Mouse (Mus musculus): ENCODE measurements at regions not wholly inside any gene's neighbourhood (a gene's known extent, or its start where the extent isn't known, plus 50 kb on each side); places are given as distances from the start of the nearest gene placed in this dataset.

GRCm38 (mm10) chr7:138107471-138108210 is 289.9 kb downstream of the Tcerg1l start:
- no peak overlapping the region for H3K4me3 ChIP-seq
- DNase-seq, result no peak
- no peaks in the 10 kb centered on the region for H3K4me1 ChIP-seq (ENCODE audit: control insufficient read depth, insufficient read depth, low read length)
- TF ChIP-seq EP300 (IDR thresholded peaks at IDR 0.05; ENCODE audit: insufficient read depth, low read depth, low read length) (no peak), CTCF (IDR thresholded peaks at IDR 0.05) (no peak), POLR2A (IDR thresholded peaks at IDR 0.05; ENCODE audit: insufficient read depth, low read depth, low read length) (no peak)
- no peak overlapping the region for H3K9ac ChIP-seq (ENCODE audit: low read depth, low read length)
- intact Hi-C loops (cut with DNase I), result no loop called here
- H3K27me3 ChIP-seq (ENCODE audit: control insufficient read depth, insufficient read depth, low read length), result no peaks in the 10 kb centered on the region
- whole genome bisulfite sequencing, result 55% methylated on average over 7 of the region's 7 CpGs
- no peaks in the 10 kb centered on the region for H3K79me2 ChIP-seq (replicated peaks; ENCODE audit: control insufficient read depth, insufficient read depth, low read length)
- no peaks in the 10 kb centered on the region for H3K36me3 ChIP-seq (ENCODE audit: control insufficient read depth, insufficient read depth, low read length)
- H3K27ac ChIP-seq, result no peak overlapping the region

GRCm38 (mm10) chr7:138121497-138121896 is 276.0 kb downstream of the Tcerg1l start:
- H3K36me3 ChIP-seq (ENCODE audit: control insufficient read depth, insufficient read depth, low read length), result no peaks in the 10 kb centered on the region
- DNase-seq, result no peak
- TF ChIP-seq EP300 (IDR thresholded peaks at IDR 0.05; ENCODE audit: insufficient read depth, low read depth, low read length) (no peak), POLR2A (IDR thresholded peaks at IDR 0.05; ENCODE audit: insufficient read depth, low read depth, low read length) (no peak)
- H3K9ac ChIP-seq (ENCODE audit: low read depth, low read length), result no peak overlapping the region
- 25% methylated on average over 4 of the region's 4 CpGs for WGBS
- no peaks in the 10 kb centered on the region for H3K27me3 ChIP-seq (ENCODE audit: control insufficient read depth, insufficient read depth, low read length)
- H3K4me1 ChIP-seq (ENCODE audit: control insufficient read depth, insufficient read depth, low read length), result no peaks in the 10 kb centered on the region
- H3K79me2 ChIP-seq (replicated peaks; ENCODE audit: control insufficient read depth, insufficient read depth, low read length), result no peaks in the 10 kb centered on the region
- intact Hi-C loops (cut with DNase I), result no loop called here
- H3K4me3 ChIP-seq, result no peak overlapping the region
- no peak overlapping the region for H3K27ac ChIP-seq

DNA sequence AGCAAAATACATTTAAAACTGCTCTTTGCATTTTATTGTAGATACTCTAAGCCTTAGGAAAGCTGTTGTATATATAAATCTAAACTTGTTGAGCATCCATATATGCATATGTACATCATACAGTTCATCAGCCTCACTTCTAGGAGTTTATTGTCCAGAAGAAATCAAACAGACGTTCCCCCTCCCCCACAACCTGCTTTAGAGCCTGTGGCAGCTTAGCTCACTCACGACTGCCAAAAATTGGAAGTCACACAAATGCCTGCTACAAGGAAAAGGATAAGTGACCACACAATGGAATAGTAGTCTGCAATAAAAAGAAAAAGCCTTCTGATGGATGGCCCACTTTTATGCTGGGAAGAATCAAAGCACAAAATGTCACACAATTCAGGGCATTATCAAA is 267.8 kb downstream of the Tcerg1l start:
- intact Hi-C loops (cut with DNase I), result no loop called here
- no peak for DNase-seq
- Histone ChIP-seq H3K4me3 (no peak overlapping the region), H3K27me3 (ENCODE audit: control insufficient read depth, insufficient read depth, low read length) (no peaks in the 10 kb centered on the region), H3K9ac (ENCODE audit: low read depth, low read length) (no peak overlapping the region), H3K4me1 (ENCODE audit: control insufficient read depth, insufficient read depth, low read length) (no peaks in the 10 kb centered on the region), H3K36me3 (ENCODE audit: control insufficient read depth, insufficient read depth, low read length) (no peaks in the 10 kb centered on the region), H3K27ac (no peak overlapping the region), H3K79me2 (replicated peaks; ENCODE audit: control insufficient read depth, insufficient read depth, low read length) (no peaks in the 10 kb centered on the region)
- TF ChIP-seq CTCF (IDR thresholded peaks at IDR 0.05), result no peak
- TF ChIP-seq EP300 (IDR thresholded peaks at IDR 0.05; ENCODE audit: insufficient read depth, low read depth, low read length), result no peak
- no peak for TF ChIP-seq POLR2A (IDR thresholded peaks at IDR 0.05; ENCODE audit: insufficient read depth, low read depth, low read length)
- 37% methylated on average over 2 of the region's 2 CpGs for WGBS

DNA sequence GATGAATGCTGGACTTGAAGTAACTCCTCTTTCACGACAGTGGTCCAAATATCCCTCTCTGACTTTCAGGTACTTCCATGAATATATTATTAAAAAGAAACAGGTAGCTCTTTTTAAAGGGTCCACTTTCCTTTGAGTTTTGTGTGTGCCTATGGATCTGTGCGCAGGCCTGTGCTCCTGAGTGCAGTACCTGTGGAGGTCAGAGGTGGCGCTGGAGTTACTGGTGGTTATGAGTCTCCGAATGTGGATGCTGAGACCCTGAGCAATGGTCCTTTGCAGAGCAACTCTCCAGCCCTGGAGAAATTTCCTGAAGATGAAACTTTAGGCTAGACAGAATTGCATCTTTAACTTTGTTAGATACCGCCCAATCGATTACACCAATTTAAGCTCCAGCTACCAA is 264.1 kb downstream of the Tcerg1l start:
- intact Hi-C loops (cut with DNase I), result no loop called here
- WGBS, result 86% methylated on average over 6 of the region's 6 CpGs
- Histone ChIP-seq H3K27ac (no peak overlapping the region), H3K4me3 (no peak overlapping the region), H3K4me1 (ENCODE audit: control insufficient read depth, insufficient read depth, low read length) (no peaks in the 10 kb centered on the region), H3K9ac (ENCODE audit: low read depth, low read length) (no peak overlapping the region), H3K27me3 (ENCODE audit: control insufficient read depth, insufficient read depth, low read length) (no peaks in the 10 kb centered on the region), H3K36me3 (ENCODE audit: control insufficient read depth, insufficient read depth, low read length) (no peaks in the 10 kb centered on the region), H3K79me2 (replicated peaks; ENCODE audit: control insufficient read depth, insufficient read depth, low read length) (no peaks in the 10 kb centered on the region)
- DNase-seq, result no peak
- TF ChIP-seq POLR2A (IDR thresholded peaks at IDR 0.05; ENCODE audit: insufficient read depth, low read depth, low read length) (no peak), EP300 (IDR thresholded peaks at IDR 0.05; ENCODE audit: insufficient read depth, low read depth, low read length) (no peak), CTCF (IDR thresholded peaks at IDR 0.05) (no peak)

- Histone ChIP-seq H3K36me3 (ENCODE audit: control insufficient read depth, insufficient read depth, low read length) (no peaks in the 10 kb centered on the region), H3K4me1 (ENCODE audit: control insufficient read depth, insufficient read depth, low read length) (no peaks in the 10 kb centered on the region), H3K9ac (ENCODE audit: low read depth, low read length) (no peak overlapping the region), H3K27me3 (ENCODE audit: control insufficient read depth, insufficient read depth, low read length) (no peaks in the 10 kb centered on the region), H3K27ac (no peak overlapping the region), H3K79me2 (replicated peaks; ENCODE audit: control insufficient read depth, insufficient read depth, low read length) (no peaks in the 10 kb centered on the region), H3K4me3 (no peak overlapping the region)
- DNase-seq, result no peak
- intact Hi-C loops (cut with DNase I), result no loop called here
- 57% methylated on average over 1 of the region's 1 CpGs for WGBS
- TF ChIP-seq POLR2A (IDR thresholded peaks at IDR 0.05; ENCODE audit: insufficient read depth, low read depth, low read length) (no peak), EP300 (IDR thresholded peaks at IDR 0.05; ENCODE audit: insufficient read depth, low read depth, low read length) (no peak), CTCF (IDR thresholded peaks at IDR 0.05) (no peak)
Measured at GRCm38 (mm10) chr7:138137934-138138333, 259.6 kb downstream of the Tcerg1l start.

DNA sequence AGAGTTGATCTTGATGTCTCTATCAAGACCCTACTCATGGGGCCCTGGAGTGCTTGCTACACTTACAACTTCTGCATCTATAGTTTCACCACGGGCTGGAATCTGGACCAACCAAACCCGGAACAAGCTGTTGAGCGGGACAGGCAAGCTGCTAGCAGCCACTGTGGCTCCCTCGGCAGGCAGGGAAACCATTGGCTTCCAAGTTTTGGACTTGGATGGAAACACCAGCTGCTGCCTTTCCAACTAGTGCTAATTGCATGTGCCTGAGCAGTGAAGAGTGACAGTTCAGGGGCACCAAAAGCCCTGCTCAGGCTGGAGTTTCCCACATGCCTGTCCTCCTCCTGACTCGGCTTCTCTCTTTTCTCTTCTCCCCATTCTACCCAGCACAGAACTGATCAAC is 257.8 kb downstream of the Tcerg1l start:
- Histone ChIP-seq H3K4me3 (no peak overlapping the region), H3K27ac (no peak overlapping the region), H3K36me3 (ENCODE audit: control insufficient read depth, insufficient read depth, low read length) (no peaks in the 10 kb centered on the region), H3K79me2 (replicated peaks; ENCODE audit: control insufficient read depth, insufficient read depth, low read length) (no peaks in the 10 kb centered on the region), H3K9ac (ENCODE audit: low read depth, low read length) (no peak overlapping the region), H3K27me3 (ENCODE audit: control insufficient read depth, insufficient read depth, low read length) (no peaks in the 10 kb centered on the region), H3K4me1 (ENCODE audit: control insufficient read depth, insufficient read depth, low read length) (no peaks in the 10 kb centered on the region)
- no peak for TF ChIP-seq EP300 (IDR thresholded peaks at IDR 0.05; ENCODE audit: insufficient read depth, low read depth, low read length)
- TF ChIP-seq POLR2A (IDR thresholded peaks at IDR 0.05; ENCODE audit: insufficient read depth, low read depth, low read length), result no peak
- no peak for TF ChIP-seq CTCF (IDR thresholded peaks at IDR 0.05)
- DNase-seq, result no peak
- intact Hi-C loops (cut with DNase I), result no loop called here
- 72% methylated on average over 5 of the region's 5 CpGs for WGBS

Measured in heart, adult 2 months (tissue).